Mouse (Mus musculus): ENCODE results near the gene Csad.
A peak's percentile ranks its signal among the peaks of the same experiment; 100 is the strongest.

DNA sequence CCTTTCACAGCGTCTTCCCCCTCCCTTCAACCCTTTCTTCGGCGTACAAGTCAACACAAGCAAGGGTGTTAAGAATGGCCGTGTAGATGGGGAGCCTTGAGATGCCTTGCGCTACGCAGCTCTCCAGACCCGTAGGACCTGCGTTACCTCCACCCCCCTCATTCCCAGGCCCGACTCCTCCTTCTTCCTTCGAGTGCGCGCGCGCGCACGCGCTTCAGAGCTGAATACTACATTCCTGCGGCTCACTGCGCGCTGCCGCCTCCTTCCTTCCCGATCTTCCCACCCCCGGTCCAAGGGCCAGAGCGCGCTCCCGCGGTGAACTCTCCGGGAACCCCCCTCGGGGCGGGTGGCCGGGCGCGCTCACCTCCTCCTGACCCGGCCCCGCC is 42.3 kb upstream of the Csad start:
- TF ChIP-seq POLR2A (IDR thresholded peaks at IDR 0.05; ENCODE audit: insufficient read depth, low read depth, low read length) (peak; percentile 91), CTCF (IDR thresholded peaks at IDR 0.05) (no peak)
